Mouse (Mus musculus) liver, embryonic 14.5 days (tissue): Measurements from ENCODE around the gene Pou5f1. TPM values are rescaled to one million over a fixed set of nuclear protein-coding genes. Genes with fewer than 3 reads are reported as not detected.
"Not testable (repeated sequence)": the region's sequence is repeated elsewhere in the genome, so short reads cannot be mapped to it uniquely, and the experiment has no call there.

Source experiments
- ATAC-seq: fragments of 200-750 bp; cut with Nextera tagmentation; 2 replicates; pipeline ENCODE4 v1.8.0; 2017; ENCODE audit warnings: moderate number of reproducible peaks, mild to moderate bottlenecking, moderate library complexity; ENCODE audit not compliant: insufficient read depth
- DNase-seq, 3 experiments: peaks; one replicate each; pipeline ENCODE4 v3.0.0-alpha.2; 2012 to 2013; ENCODE audit warnings: low read depth in 3 of 3, low spot score in 3 of 3
- H3K27ac ChIP-seq: fragments of 300-500 bp; sonication (generic); 2 replicates; pipeline ENCODE4 v1.5.1; 2014; ENCODE audit warnings: moderate library complexity, mild to moderate bottlenecking, control low read depth, inconsistent platforms
- H3K27me3 ChIP-seq: fragments of 300-500 bp; sonication (generic); 2 replicates; pipeline ENCODE4 v1.6.1; 2014; ENCODE audit warnings: mild to moderate bottlenecking, low read length, moderate library complexity; ENCODE audit not compliant: control insufficient read depth, insufficient read depth
- H3K36me3 ChIP-seq: fragments of 300-500 bp; sonication (generic); replicated peaks from 2 replicates; pipeline ENCODE4 v1.6.1; 2014; ENCODE audit warnings: low read depth; ENCODE audit not compliant: control insufficient read depth, insufficient read depth
- H3K4me1 ChIP-seq, 2 experiments: fragments of 200-500 bp in 1 of 2; fragments of 300-500 bp in 1 of 2; sonication (generic) in 1 of 2; replicated peaks; 2 replicates each; pipeline ENCODE4 v1.6.1; 2012 to 2014; ENCODE audit warnings: antibody characterized with exemption in 1 of 2, inconsistent platforms in 1 of 2, low read length in 1 of 2; ENCODE audit not compliant: control insufficient read depth in 2 of 2, insufficient read depth in 2 of 2
- H3K4me2 ChIP-seq: fragments of 300-500 bp; sonication (generic); 2 replicates; pipeline ENCODE4 v1.6.1; 2014; ENCODE audit warnings: low read depth, mild to moderate bottlenecking, control low read depth, moderate library complexity
- H3K4me3 ChIP-seq, 2 experiments: fragments of 200-500 bp in 1 of 2; fragments of 300-500 bp in 1 of 2; sonication (generic) in 1 of 2; 2 replicates each; pipeline ENCODE4 v1.5.1; 2012 to 2014; ENCODE audit warnings: low read depth in 2 of 2, low read length in 2 of 2, mild to moderate bottlenecking in 2 of 2, control low read depth in 1 of 2, inconsistent platforms in 1 of 2, moderate library complexity in 1 of 2; ENCODE audit not compliant: insufficient read depth in 1 of 2
- H3K9ac ChIP-seq: fragments of 300-500 bp; sonication (generic); replicated peaks from 2 replicates; pipeline ENCODE4 v1.6.1; 2014; ENCODE audit warnings: mild to moderate bottlenecking, control low read depth, moderate library complexity
- H3K9me3 ChIP-seq: fragments of 300-500 bp; sonication (generic); 2 replicates; pipeline ENCODE4 v1.6.1; 2016; ENCODE audit warnings: low read length, mixed read lengths; ENCODE audit not compliant: control insufficient read depth
- CTCF ChIP-seq: IDR thresholded peaks from 2 replicates; pipeline ENCODE4 v1.5.1; 2016; ENCODE audit warnings: antibody characterized with exemption, low read depth, control low read depth
- EP300 ChIP-seq: IDR thresholded peaks from 2 replicates; pipeline ENCODE4 v1.6.1; 2016; ENCODE audit warnings: antibody characterized with exemption, low read depth
- WGBS: fragments of 180-500 bp; shearing (Covaris S2); extraction: QIAGEN DNeasy Blood & Tissue Kit; methylation state at CpG from one replicate; pipeline ENCODE4 v1.1.7; 2014; ENCODE audit not compliant: insufficient replicate concordance; 5-methylcytosine and 5-hydroxymethylcytosine counted together
- polyA plus RNA-seq, 2 experiments: library from polyadenylated mRNA; depleted of rRNA in 1 of 2; stranded (reverse) in 1 of 2; unstranded in 1 of 2; fragments of >200 nt; fragmentation: Nextera tagmentation in 1 of 2; extraction: Ambion mirVana in 1 of 2; gene quantifications; 2 replicates each; pipeline versions ENCODE4 v1.2.1 to v1.2.3; 2012 to 2014

The Pou5f1 gene
- polyA plus RNA-seq, 2 experiments: not detected

GRCm38 (mm10) chr17:35504628-35505481 lies 963 bp upstream of the Pou5f1 start:
- 21% methylated on average over 8 of the region's 8 CpGs for WGBS
- Histone ChIP-seq H3K36me3 (no peaks in the 10 kb centered on the region), H3K4me2 (no peak overlapping the region), H3K4me1 (no peaks in the 10 kb centered on the region), H3K9me3 (no peaks in the 10 kb centered on the region), H3K9ac (no peak overlapping the region), H3K4me3 (no peak overlapping the region), H3K27me3 (peaks cover 14% of the 10 kb centered on the region), H3K27ac (no peak overlapping the region)
- ATAC-seq (no peak), DNase-seq (no peak)
- no peak for TF ChIP-seq EP300
- no peak for TF ChIP-seq CTCF

- Histone ChIP-seq H3K4me2 (no peak overlapping the region), H3K4me1 (no peaks in the 10 kb centered on the region), H3K36me3 (no peaks in the 10 kb centered on the region), H3K4me3 (no peak overlapping the region), H3K9me3 (no peaks in the 10 kb centered on the region), H3K9ac (no peak overlapping the region), H3K27ac (no peak overlapping the region), H3K27me3 (peaks cover 14% of the 10 kb centered on the region)
- no peak for DNase-seq
- 16% methylated on average over 10 of the region's 10 CpGs for WGBS
- no peak for ATAC-seq
- TF ChIP-seq EP300: no peak
- TF ChIP-seq CTCF: no peak
Observed at GRCm38 (mm10) chr17:35506881-35507280, 1.1 kb downstream of the Pou5f1 start.

- Histone ChIP-seq H3K4me3 (no peak overlapping the region), H3K27me3 (peaks cover 14% of the 10 kb centered on the region), H3K36me3 (peaks cover 3% of the 10 kb centered on the region), H3K9me3 (no peaks in the 10 kb centered on the region), H3K9ac (no peak overlapping the region), H3K4me1 (no peaks in the 10 kb centered on the region), H3K4me2 (no peak overlapping the region), H3K27ac (no peak overlapping the region)
- no peak for DNase-seq
- TF ChIP-seq CTCF (no peak), EP300 (no peak)
- WGBS: 22% methylated on average over 13 of the region's 13 CpGs
- no peak for ATAC-seq
Observed at GRCm38 (mm10) chr17:35507556-35508260, 1.9 kb downstream of the Pou5f1 start.

GRCm38 (mm10) chr17:35508279-35508678 lies 2.5 kb downstream of the Pou5f1 start:
- not testable (repeated sequence) for DNase-seq, H3K4me2 ChIP-seq, H3K9ac ChIP-seq, H3K9me3 ChIP-seq, H3K36me3 ChIP-seq, ATAC-seq, H3K4me3 ChIP-seq, H3K27ac ChIP-seq, H3K4me1 ChIP-seq
- peaks cover 14% of the 10 kb centered on the region for H3K27me3 ChIP-seq
- WGBS: 47% methylated on average over 5 of the region's 5 CpGs

GRCm38 (mm10) chr17:35509284-35509683 lies 3.5 kb downstream of the Pou5f1 start:
- H3K27me3 ChIP-seq: peaks cover 14% of the 10 kb centered on the region
- WGBS: 17% methylated on average over 8 of the region's 8 CpGs
- H3K4me2 ChIP-seq: no peak overlapping the region
- no peak overlapping the region for H3K4me3 ChIP-seq
- no peak overlapping the region for H3K9ac ChIP-seq
- H3K4me1 ChIP-seq: no peaks in the 10 kb centered on the region
- ATAC-seq: no peak
- no peak for DNase-seq
- H3K27ac ChIP-seq: no peak overlapping the region
- TF ChIP-seq EP300: no peak
- peak; percentile 44; the same call in 1 of the 2 replicates for TF ChIP-seq CTCF
- no peaks in the 10 kb centered on the region for H3K9me3 ChIP-seq
- peaks cover 10% of the 10 kb centered on the region for H3K36me3 ChIP-seq
